Mouse (Mus musculus) ES-E14 (cell line): ENCODE data around the gene A2ml1. TPM values are rescaled to one million over a fixed set of nuclear protein-coding genes. Genes with fewer than 3 reads are reported as not detected.

Source experiments
- DNase-seq: peaks from one replicate; pipeline ENCODE4 v3.0.0-alpha.2; 2013; ENCODE audit warnings: low read depth, low spot score
- H3K27ac ChIP-seq: 2 replicates; pipeline ENCODE4 v1.5.1; 2012; ENCODE audit warnings: low read depth, mild to moderate bottlenecking, low read length, moderate library complexity, mixed read lengths; ENCODE audit not compliant: poor library complexity, insufficient read depth, severe bottlenecking
- H3K36me3 ChIP-seq: 2 replicates; pipeline ENCODE4 v1.6.1; 2012; ENCODE audit warnings: mild to moderate bottlenecking, low read length, moderate library complexity, mixed read lengths; ENCODE audit not compliant: control insufficient read depth, poor library complexity, insufficient read depth, severe bottlenecking
- H3K4me1 ChIP-seq, 2 experiments: fragments of 150-350 bp in 1 of 2; sonication (generic) in 1 of 2; 2 replicates each; pipeline ENCODE4 v1.6.1; 2012; ENCODE audit warnings: low read length in 2 of 2, mild to moderate bottlenecking in 1 of 2, mixed read lengths in 1 of 2; ENCODE audit not compliant: control insufficient read depth in 2 of 2, insufficient read depth in 2 of 2, poor library complexity in 1 of 2
- H3K4me3 ChIP-seq, 2 experiments: fragments of 150-350 bp in 1 of 2; sonication (generic) in 1 of 2; 2 replicates each; pipeline ENCODE4 v1.5.1; 2012; ENCODE audit warnings: low read length in 2 of 2, low read depth in 1 of 2, mild to moderate bottlenecking in 1 of 2, mixed read lengths in 1 of 2; ENCODE audit not compliant: insufficient read depth in 1 of 2, poor library complexity in 1 of 2, severe bottlenecking in 1 of 2
- H3K9ac ChIP-seq: 2 replicates; pipeline ENCODE4 v1.6.1; 2012; ENCODE audit warnings: low read depth, mild to moderate bottlenecking, low read length, mixed read lengths; ENCODE audit not compliant: poor library complexity, insufficient read depth, severe bottlenecking
- H3K9me3 ChIP-seq: fragments of 150-350 bp; sonication (generic); 2 replicates; pipeline ENCODE4 v1.6.1; 2012; ENCODE audit warnings: low read depth, mild to moderate bottlenecking, low read length; ENCODE audit not compliant: control insufficient read depth, insufficient read depth
- CHD2 ChIP-seq: IDR thresholded peaks from 2 replicates; pipeline ENCODE4 v1.6.1; 2014; ENCODE audit warnings: mild to moderate bottlenecking, low read depth, low read length, inconsistent platforms
- HCFC1 ChIP-seq: IDR thresholded peaks from 2 replicates; pipeline ENCODE4 v1.6.1; 2012; ENCODE audit warnings: low read length, inconsistent platforms, borderline replicate concordance; ENCODE audit not compliant: insufficient read depth
- MAFK ChIP-seq: IDR thresholded peaks from 2 replicates; pipeline ENCODE4 v1.6.1; 2014; ENCODE audit warnings: mild to moderate bottlenecking, low read depth, low read length, inconsistent platforms; ENCODE audit not compliant: insufficient read depth
- ZC3H11A ChIP-seq: IDR thresholded peaks from 2 replicates; pipeline ENCODE4 v1.6.1; 2012; ENCODE audit warnings: low read depth, mild to moderate bottlenecking, inconsistent platforms, low read length, borderline replicate concordance
- ZNF384 ChIP-seq: IDR thresholded peaks from 2 replicates; pipeline ENCODE4 v1.6.1; 2012; ENCODE audit warnings: low read depth, low read length, inconsistent platforms
- in situ Hi-C, 2 experiments: fragments of 600-800 bp; cut with MboI; formaldehyde crosslinking; loops; one replicate each; pipeline ENCODE4 v1.15.1; 2025; ENCODE audit warnings: low sequenced_read_pairs in 2 of 2, inconsistent platforms in 1 of 2; ENCODE audit not compliant: unreplicated experiment in 2 of 2
- total RNA-seq: library from RNA; depleted of rRNA; stranded (reverse); fragments of 300-350 nt; gene quantifications from 2 replicates; pipeline ENCODE4 v1.2.3, GENCODE M21; 2012; rRNA removed

Gene A2ml1
- total RNA-seq, 1 experiment = not detected

DNA sequence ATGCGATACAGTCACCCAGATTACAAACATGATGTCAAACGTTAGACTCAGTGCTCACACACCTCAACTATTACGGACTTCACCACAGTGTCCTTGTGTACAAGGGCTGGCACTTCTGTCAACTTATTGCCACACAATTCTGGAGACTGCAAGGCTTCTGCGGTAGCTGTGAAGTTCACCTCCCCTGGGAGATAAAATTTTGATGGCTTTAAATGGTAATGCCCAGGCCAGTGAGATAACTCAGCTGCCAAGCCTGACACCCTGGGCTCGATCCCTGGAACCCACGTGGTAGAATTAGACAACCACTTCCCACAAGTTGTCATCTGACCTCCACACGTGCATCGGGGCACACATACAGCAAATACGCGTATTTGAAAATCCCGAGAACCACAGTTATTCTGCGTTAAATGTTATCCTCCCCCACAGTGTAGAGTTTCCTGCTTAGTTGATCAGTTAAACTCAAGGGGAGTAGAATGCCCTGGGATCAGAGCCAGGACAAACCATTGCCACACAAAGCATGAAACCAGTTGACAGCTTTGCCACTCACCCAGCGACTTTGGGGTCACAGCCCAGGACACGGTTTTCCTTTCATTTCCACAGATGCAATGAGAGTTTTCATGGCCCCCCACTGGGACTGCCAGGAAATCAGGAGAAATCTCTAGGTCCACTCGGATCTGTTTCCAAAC is 86.6 kb downstream of the A2ml1 start:
- TF ChIP-seq CHD2 = no peak
- no peak for TF ChIP-seq HCFC1
- TF ChIP-seq ZC3H11A = no peak
- TF ChIP-seq MAFK = no peak
- TF ChIP-seq ZNF384 = no peak
- Histone ChIP-seq H3K4me1 (no peaks in the 10 kb centered on the region), H3K36me3 (no peaks in the 10 kb centered on the region), H3K27ac (no peak overlapping the region), H3K9me3 (no peaks in the 10 kb centered on the region), H3K9ac (no peak overlapping the region), H3K4me3 (no peak overlapping the region)
- no peak for DNase-seq
- in situ Hi-C loops = no loop called here

- no peak overlapping the region for H3K27ac ChIP-seq
- TF ChIP-seq ZC3H11A (no peak), ZNF384 (no peak), MAFK (no peak), CHD2 (no peak), HCFC1 (no peak)
- H3K9ac ChIP-seq = no peak overlapping the region
- no peak overlapping the region for H3K4me3 ChIP-seq
- no peaks in the 10 kb centered on the region for H3K36me3 ChIP-seq
- no peak for DNase-seq
- no peaks in the 10 kb centered on the region for H3K4me1 ChIP-seq
- in situ Hi-C loops = no loop called here
- no peaks in the 10 kb centered on the region for H3K9me3 ChIP-seq
These were observed 89.5 kb downstream of the A2ml1 start for GRCm38 (mm10) chr6:128491916-128492315.

- Histone ChIP-seq H3K4me3 (no peak overlapping the region), H3K9ac (no peak overlapping the region), H3K9me3 (no peaks in the 10 kb centered on the region), H3K36me3 (no peaks in the 10 kb centered on the region), H3K4me1 (no peaks in the 10 kb centered on the region), H3K27ac (no peak overlapping the region)
- in situ Hi-C loops = no loop called here
- DNase-seq = no peak
- TF ChIP-seq ZNF384 (no peak), CHD2 (no peak), MAFK (no peak), HCFC1 (no peak), ZC3H11A (no peak)
These were observed 91.3 kb downstream of the A2ml1 start for GRCm38 (mm10) chr6:128490141-128490540.

Other genes starting within 250 kb of the A2ml1 start
- 10.5 and 11.7 TPM in 2 replicates for gene Tulp3, start 225.8 kb downstream of the A2ml1 start, total RNA-seq
- 31.1 and 31.9 TPM in 2 replicates for gene Rhno1, start 218.7 kb downstream of the A2ml1 start, total RNA-seq
- gene Foxm1, start 218.6 kb downstream of the A2ml1 start, total RNA-seq = 24.1 and 36.4 TPM in 2 replicates
- 0.16 TPM in 1 of 2 replicates, not detected in the other for gene Tex52, start 206.2 kb downstream of the A2ml1 start, total RNA-seq
- not detected in 2 replicates for gene Gm44596, start 206.1 kb downstream of the A2ml1 start, total RNA-seq
- gene Nrip2, start 182.3 kb downstream of the A2ml1 start, total RNA-seq = 0.27 and 0.42 TPM in 2 replicates
- gene Itfg2, start 156.7 kb downstream of the A2ml1 start, total RNA-seq = 33.4 and 38.3 TPM in 2 replicates
- gene Fkbp4, start 142.9 kb downstream of the A2ml1 start, total RNA-seq = 396 and 408 TPM in 2 replicates
- gene Pzp, start 54.9 kb downstream of the A2ml1 start, total RNA-seq = 1.7 and 2.5 TPM in 2 replicates
- not detected in 2 replicates for gene Klrb1a, start 41.9 kb upstream of the A2ml1 start, total RNA-seq
- gene Clec2h, start 80.8 kb upstream of the A2ml1 start, total RNA-seq = not detected in 2 replicates
- gene Klrb1, start 141.5 kb upstream of the A2ml1 start, total RNA-seq = not detected in 2 replicates
- gene Klrb1c, start 207.6 kb upstream of the A2ml1 start, total RNA-seq = 0.13 TPM in 1 of 2 replicates, not detected in the other
- gene Gm44511, start 244.7 kb upstream of the A2ml1 start, total RNA-seq = not detected in 2 replicates
- not detected in 2 replicates for gene Klrb1b, start 244.7 kb upstream of the A2ml1 start, total RNA-seq